ENCODE assay signal across 8 mouse cellular contexts in genomic region chr10:115361840-115362622, GRCm38 (mm10). TPM values are rescaled to one million over a fixed set of nuclear protein-coding genes. Genes with fewer than 3 reads are reported as not detected.
DNase-seq lines count a peak whose midpoint lies in the region; ATAC-seq lines count a peak whose summit lies in the region.

Gene Tmem19, minus strand, starts transcription at chr10:115362501.

- peak within 1 kb of the TSS; percentile 95 for H3K27ac ChIP-seq in heart, embryonic 13.5 days (replicated peaks)
- peak within 1 kb of the TSS; percentile 99 for H3K27ac ChIP-seq in liver, embryonic 12.5 days
- H3K27ac ChIP-seq in stomach, embryonic 15.5 days = peak within 1 kb of the TSS; percentile 97

- peaks cover 3% of the 10 kb centered on the region for H3K36me3 ChIP-seq in heart, embryonic 13.5 days
- H3K36me3 ChIP-seq in liver, embryonic 12.5 days = peaks cover 3% of the 10 kb centered on the region
- no peaks in the 10 kb centered on the region; the same call in 1 of the 2 replicates for H3K36me3 ChIP-seq in stomach, embryonic 15.5 days

- DNase-seq in CD4-positive helper T cell, adult 2 months (ENCODE audit: low read depth, low spot score) = peak; percentile 97
- peak; percentile 88 for DNase-seq in brain, embryonic 18.5 days (ENCODE audit: low read depth, low spot score)
- peak; percentile 98 for DNase-seq in kidney, postnatal 10 days
- peak; percentile 93 to 95 for DNase-seq in natural killer cell, adult 2 months (ENCODE audit: low spot score in 2 of 2)

- peaks cover 21% of the 10 kb centered on the region for H3K4me1 ChIP-seq in heart, embryonic 13.5 days
- peaks cover 36% of the 10 kb centered on the region for H3K4me1 ChIP-seq in liver, embryonic 12.5 days
- peaks cover 3% of the 10 kb centered on the region for H3K4me1 ChIP-seq in stomach, embryonic 15.5 days

- H3K9me3 ChIP-seq in heart, embryonic 13.5 days = no peaks in the 10 kb centered on the region
- H3K9me3 ChIP-seq in liver, embryonic 12.5 days (replicated peaks) = no peaks in the 10 kb centered on the region
- H3K9me3 ChIP-seq in stomach, embryonic 15.5 days = no peaks in the 10 kb centered on the region

- peak within 1 kb of the TSS; percentile 66 for H3K4me3 ChIP-seq in heart, embryonic 13.5 days
- peak within 1 kb of the TSS; percentile 69 for H3K4me3 ChIP-seq in liver, embryonic 12.5 days
- peak within 1 kb of the TSS; percentile 60 for H3K4me3 ChIP-seq in stomach, embryonic 15.5 days (replicated peaks)

- WGBS in heart, embryonic 13.5 days = 2% methylated on average over 57 of the region's 58 CpGs
- WGBS in liver, embryonic 12.5 days (ENCODE audit: insufficient replicate concordance) = 1% methylated on average over 52 of the region's 58 CpGs
- WGBS in stomach, embryonic 15.5 days = under 1% methylated on average over 53 of the region's 58 CpGs

- no peaks in the 10 kb centered on the region for H3K27me3 ChIP-seq in heart, embryonic 13.5 days (replicated peaks)
- no peaks in the 10 kb centered on the region for H3K27me3 ChIP-seq in liver, embryonic 12.5 days (replicated peaks)
- H3K27me3 ChIP-seq in stomach, embryonic 15.5 days (replicated peaks) = no peaks in the 10 kb centered on the region

- ATAC-seq in erythroid progenitor cell, adult 5-6 weeks (replicated peaks; ENCODE audit: low FRiP score, poor library complexity, severe bottlenecking) = peak; percentile 92
- peak; percentile 97 for ATAC-seq in heart, embryonic 13.5 days (ENCODE audit: extremely low read depth, insufficient number of reproducible peaks, low FRiP score, low TSS enrichment)
- ATAC-seq in liver, embryonic 12.5 days = peak; percentile 99
- peak; percentile 100 for ATAC-seq in stomach, embryonic 15.5 days (ENCODE audit: insufficient read depth, low FRiP score, low read depth)

- H3K9ac ChIP-seq in heart, embryonic 13.5 days = peak within 1 kb of the TSS; percentile 80
- H3K9ac ChIP-seq in liver, embryonic 12.5 days = peak within 1 kb of the TSS; percentile 67
- H3K9ac ChIP-seq in stomach, embryonic 15.5 days = peak within 1 kb of the TSS; percentile 39; the same call in 1 of the 2 replicates

- peak within 1 kb of the TSS; percentile 81 for H3K4me2 ChIP-seq in heart, embryonic 13.5 days
- H3K4me2 ChIP-seq in liver, embryonic 12.5 days = peak within 1 kb of the TSS; percentile 70
- peak within 1 kb of the TSS; percentile 79 for H3K4me2 ChIP-seq in stomach, embryonic 15.5 days

RNA-seq across cellular contexts. Expression of gene Tmem19, which starts in this region (rescaled TPM):
- 12.6 and 18.0 TPM in 2 replicates for total RNA-seq in erythroid progenitor cell, adult 5-6 weeks (2015; ENCODE audit: low replicate concordance)
- 6.8 and 27.8 TPM in 2 replicates for total RNA-seq in erythroid progenitor cell, adult 5-6 weeks (2017; ENCODE audit: low replicate concordance)
- 20.3 and 20.5 TPM in 2 replicates for polyA plus RNA-seq in heart, embryonic 13.5 days (2015; fragmentation: Nextera tagmentation; extraction: Ambion mirVana)
- polyA plus RNA-seq in liver, embryonic 12.5 days (2016; fragmentation: Nextera tagmentation; extraction: Ambion mirVana) = 15.0 and 16.7 TPM in 2 replicates
- 27.4 and 30.8 TPM in 2 replicates for polyA plus RNA-seq in stomach, embryonic 15.5 days (2015; fragmentation: Nextera tagmentation; extraction: Ambion mirVana)

Comparison
In these comparisons a context has a peak if more than half of its experiments do, and no peak if none do; other contexts are left out.
1. Peak in every context shown above with its lines: DNase-seq, ATAC-seq, H3K4me3 ChIP-seq and H3K27ac ChIP-seq.